Mouse (Mus musculus): Measurements from ENCODE around the gene Ddit4l.
"Not testable (repeated sequence)": the region's sequence is repeated elsewhere in the genome, so short reads cannot be mapped to it uniquely, and the experiment has no call there.

Gene Ddit4l

GRCm38 (mm10) chr3:137621312-137621711 is at the start of gene Ddit4l:
TSS of gene Ddit4l (plus strand) at chr3:137621612.
- not testable (repeated sequence) for DNase-seq (ENCODE audit: low spot score in 2 of 2)

- DNase-seq (ENCODE audit: low spot score in 2 of 2) = no peak
Observed at GRCm38 (mm10) chr3:137576146-137576545, 45.3 kb upstream of the Ddit4l start.

GRCm38 (mm10) chr3:137586376-137586969 is 34.9 kb upstream of the Ddit4l start:
- no peak for DNase-seq (ENCODE audit: low spot score in 2 of 2)

- DNase-seq (ENCODE audit: low spot score in 2 of 2) = no peak
Observed at GRCm38 (mm10) chr3:137589811-137590210, 31.6 kb upstream of the Ddit4l start.

- no peak for DNase-seq (ENCODE audit: low spot score in 2 of 2)
Observed at GRCm38 (mm10) chr3:137594332-137594905, 27.0 kb upstream of the Ddit4l start.

- DNase-seq (ENCODE audit: low spot score in 2 of 2) = no peak
Observed at GRCm38 (mm10) chr3:137608918-137609435, 12.4 kb upstream of the Ddit4l start.

GRCm38 (mm10) chr3:137610457-137611109 is 10.8 kb upstream of the Ddit4l start:
- no peak for DNase-seq (ENCODE audit: low spot score in 2 of 2)

- no peak for DNase-seq (ENCODE audit: low spot score in 2 of 2)
Observed at GRCm38 (mm10) chr3:137611110-137611857, 10.1 kb upstream of the Ddit4l start.

GRCm38 (mm10) chr3:137611981-137612380 is 9.4 kb upstream of the Ddit4l start:
- DNase-seq (ENCODE audit: low spot score in 2 of 2) = no peak

- DNase-seq (ENCODE audit: low spot score in 2 of 2) = no peak
Observed at GRCm38 (mm10) chr3:137620540-137620939, 872 bp upstream of the Ddit4l start.

GRCm38 (mm10) chr3:137622091-137622490 is 679 bp downstream of the Ddit4l start:
- no peak for DNase-seq (ENCODE audit: low spot score in 2 of 2)

- no peak for DNase-seq (ENCODE audit: low spot score in 2 of 2)
Observed at GRCm38 (mm10) chr3:137622895-137623580, 1.6 kb downstream of the Ddit4l start.

GRCm38 (mm10) chr3:137623581-137624362 is 2.4 kb downstream of the Ddit4l start:
- DNase-seq (ENCODE audit: low spot score in 2 of 2) = peak; percentile 41 to 46

- DNase-seq (ENCODE audit: low spot score in 2 of 2) = no peak
Observed at GRCm38 (mm10) chr3:137625054-137625453, 3.6 kb downstream of the Ddit4l start.

GRCm38 (mm10) chr3:137633726-137634125 is 12.3 kb downstream of the Ddit4l start:
- no peak for DNase-seq (ENCODE audit: low spot score in 2 of 2)

- DNase-seq (ENCODE audit: low spot score in 2 of 2) = no peak
Observed at GRCm38 (mm10) chr3:137636571-137636970, 15.2 kb downstream of the Ddit4l start.

- no peak for DNase-seq (ENCODE audit: low spot score in 2 of 2)
Observed at GRCm38 (mm10) chr3:137641238-137641637, 19.8 kb downstream of the Ddit4l start.

- no peak for DNase-seq (ENCODE audit: low spot score in 2 of 2)
Observed at GRCm38 (mm10) chr3:137642137-137642536, 20.7 kb downstream of the Ddit4l start.

GRCm38 (mm10) chr3:137642568-137642967 is 21.2 kb downstream of the Ddit4l start:
- DNase-seq (ENCODE audit: low spot score in 2 of 2) = no peak

GRCm38 (mm10) chr3:137644081-137644480 is 22.7 kb downstream of the Ddit4l start:
- no peak for DNase-seq (ENCODE audit: low spot score in 2 of 2)

- no peak for DNase-seq (ENCODE audit: low spot score in 2 of 2)
Observed at GRCm38 (mm10) chr3:137644947-137645346, 23.5 kb downstream of the Ddit4l start.
